Mouse (Mus musculus): ENCODE data around the gene Ush1g.

Ush1g gene

DNA sequence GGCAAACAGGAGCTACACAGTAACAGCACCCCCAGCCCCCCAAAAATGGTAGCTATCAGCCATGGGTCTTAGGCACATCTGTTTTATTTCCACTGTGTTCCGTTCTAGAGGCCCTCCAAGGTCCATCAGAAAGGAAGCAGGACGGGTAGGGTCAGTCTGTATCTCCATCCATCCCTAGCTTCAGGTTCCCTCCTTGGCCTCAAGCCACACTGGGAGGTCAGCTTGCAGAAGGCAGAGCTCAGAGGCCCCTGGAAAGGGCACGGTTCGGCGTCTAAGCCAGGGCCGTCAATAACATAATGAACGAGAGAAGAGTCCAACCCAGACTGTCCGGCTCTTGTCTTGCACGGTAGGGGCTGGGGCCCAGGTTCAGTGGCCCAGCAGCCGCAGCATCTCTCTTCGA, 53.9 kb downstream of the Ush1g start:
- no peak for DNase-seq

GRCm38 (mm10) chr11:115267061-115267883, 54.6 kb downstream of the Ush1g start, which contains the start of gene Grin2c:
TSS of gene Grin2c (minus strand) at chr11:115267243.
- DNase-seq: peak in 1 of 2 experiments; percentile 58

GRCm38 (mm10) chr11:115266400-115266778, 55.5 kb downstream of the Ush1g start:
- DNase-seq: peak; percentile 62 to 67

DNA sequence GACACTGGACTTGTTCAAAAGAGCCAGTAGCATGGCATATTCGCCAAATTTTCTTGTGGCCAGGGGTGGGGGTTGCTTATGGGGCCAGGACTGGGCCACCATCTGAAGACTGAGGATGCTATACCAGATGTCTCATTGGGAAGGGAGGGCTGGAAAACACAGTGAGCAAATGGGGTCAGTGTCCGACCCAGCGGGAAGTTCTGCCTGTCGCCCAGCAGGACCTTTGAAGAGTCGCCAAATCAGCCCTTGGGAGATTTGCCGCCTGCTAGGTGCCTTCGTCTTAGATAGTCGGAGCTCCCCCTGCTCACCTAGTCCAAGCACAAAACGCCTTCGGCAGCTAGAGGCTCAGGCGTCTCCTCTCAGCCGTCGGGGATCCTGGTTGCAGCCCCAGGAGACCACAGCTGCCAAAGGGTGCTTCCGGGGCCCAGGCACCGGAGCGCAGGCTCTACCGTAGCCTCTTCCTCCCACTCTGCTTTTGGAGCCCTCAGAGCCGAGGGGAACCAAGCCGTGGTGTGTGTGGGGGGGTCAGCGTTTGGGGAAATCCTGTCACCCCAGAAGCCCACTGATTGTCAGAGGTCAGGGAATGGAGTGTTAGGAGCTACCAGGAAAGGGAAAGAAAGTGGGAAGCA, 56.0 kb downstream of the Ush1g start:
- peak; percentile 60 to 67 for DNase-seq

Data from cerebellum, postnatal 10 days (tissue).